Mouse (Mus musculus) forebrain, embryonic 10.5 days (tissue): ENCODE data around the gene Oprl1. TPM values are rescaled to one million over a fixed set of nuclear protein-coding genes. Genes with fewer than 3 reads are reported as not detected.
A peak's percentile ranks its signal among the peaks of the same experiment; 100 is the strongest.

Source experiments
- DNase-seq: peaks from one replicate; pipeline ENCODE4 v3.0.0-alpha.2; 2017; ENCODE audit warnings: low spot score; ENCODE audit errors: extremely low spot score
- H3K27ac ChIP-seq: fragments of 300-500 bp; sonication (generic); 2 replicates; pipeline ENCODE4 v1.5.1; 2016; ENCODE audit warnings: mild to moderate bottlenecking
- H3K27me3 ChIP-seq: fragments of 300-500 bp; sonication (generic); 2 replicates; pipeline ENCODE4 v1.6.1; 2016; ENCODE audit warnings: mild to moderate bottlenecking; ENCODE audit not compliant: poor library complexity, severe bottlenecking
- H3K36me3 ChIP-seq: fragments of 300-500 bp; sonication (generic); replicated peaks from 2 replicates; pipeline ENCODE4 v1.6.1; 2016; ENCODE audit warnings: mild to moderate bottlenecking, moderate library complexity
- H3K4me1 ChIP-seq: fragments of 300-500 bp; sonication (generic); 2 replicates; pipeline ENCODE4 v1.6.1; 2016
- H3K4me3 ChIP-seq: fragments of 300-500 bp; sonication (generic); 2 replicates; pipeline ENCODE4 v1.5.1; 2016; ENCODE audit warnings: mild to moderate bottlenecking, moderate library complexity
- H3K9me3 ChIP-seq: fragments of 300-500 bp; sonication (generic); 2 replicates; pipeline ENCODE4 v1.6.1; 2016; ENCODE audit warnings: mild to moderate bottlenecking, moderate library complexity
- WGBS: fragments of 180-500 bp; shearing (Covaris S2); methylation state at CpG from one replicate; pipeline ENCODE4 v1.1.7; 2016; 5-methylcytosine and 5-hydroxymethylcytosine counted together
- polyA plus RNA-seq: library from polyadenylated mRNA; unstranded; fragments of >200 nt; fragmentation: Nextera tagmentation; extraction: Ambion mirVana; gene quantifications from 2 replicates; pipeline ENCODE4 v1.2.1, GENCODE M21; 2016

Gene Oprl1
- polyA plus RNA-seq, result 4.5 and 5.2 TPM in 2 replicates

DNA sequence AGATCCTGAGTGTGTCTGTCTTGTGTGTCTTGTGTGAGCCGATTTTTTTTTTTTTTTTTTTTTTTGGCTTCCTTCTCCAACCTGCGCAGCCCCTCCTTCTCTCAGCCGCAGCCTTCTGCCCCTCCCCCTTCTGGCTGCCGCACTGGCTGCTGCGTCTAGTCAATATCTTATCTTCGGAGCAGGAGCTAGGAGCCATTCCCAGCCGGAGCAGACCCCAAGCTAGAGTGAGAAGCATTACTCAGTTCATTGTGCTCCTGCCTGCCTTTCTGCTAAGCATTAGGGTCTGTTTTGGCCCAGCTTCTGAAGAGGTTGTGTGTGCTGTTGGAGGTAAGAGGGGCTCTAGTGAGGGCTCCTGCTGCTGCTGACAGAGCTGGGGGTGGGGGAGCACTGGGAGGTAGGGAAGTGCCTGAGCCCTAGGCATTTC lies at the start of gene Oprl1:
Gene Oprl1 (plus strand): TSS at position 114 of the 424 bp plus-strand sequence.
- peak; percentile 41 for DNase-seq
- 3% methylated on average over 7 of the region's 7 CpGs for WGBS
- Histone ChIP-seq H3K27ac (peak within 1 kb of the TSS; percentile 82), H3K27me3 (no peaks in the 10 kb centered on the region), H3K9me3 (no peaks in the 10 kb centered on the region), H3K36me3 (peaks cover 3% of the 10 kb centered on the region; the same call in 1 of the 2 replicates), H3K4me1 (peaks cover 23% of the 10 kb centered on the region), H3K4me3 (peak within 1 kb of the TSS; percentile 44)

DNA sequence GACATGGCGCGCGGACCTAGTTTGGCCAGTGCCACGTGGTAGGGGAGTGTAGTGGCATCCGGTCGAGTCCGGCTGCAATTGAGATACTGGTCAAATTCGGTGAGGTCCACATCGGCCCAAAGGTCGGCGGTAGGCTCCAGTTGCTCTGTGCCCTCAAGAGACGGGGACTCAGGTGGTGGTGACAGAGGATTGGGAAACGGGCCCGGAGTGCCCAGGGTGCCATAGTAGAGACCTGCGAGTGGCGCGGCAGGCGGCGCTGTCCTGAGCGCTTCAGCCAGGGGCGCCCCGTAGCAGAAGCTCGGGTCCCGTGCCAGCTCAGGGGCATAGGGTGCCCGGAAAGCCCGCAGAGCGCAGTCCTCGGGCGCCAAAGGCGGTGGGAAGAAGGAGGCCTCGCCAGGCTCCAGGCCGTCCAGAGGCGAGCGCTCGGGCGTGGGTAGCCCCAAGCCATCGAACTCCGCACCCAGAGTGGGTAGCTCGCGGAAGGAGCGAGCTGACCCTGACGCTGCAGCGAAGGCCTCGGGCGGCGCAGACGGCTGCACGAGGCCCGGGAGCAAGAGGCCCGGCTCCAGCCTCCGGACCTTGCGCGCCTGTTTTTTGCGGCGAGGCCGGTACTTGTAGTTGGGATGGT lies 44.4 kb upstream of the Oprl1 start:
- 4% methylated on average over 56 of the region's 56 CpGs for WGBS
- Histone ChIP-seq H3K27me3 (peaks cover 85% of the 10 kb centered on the region), H3K36me3 (no peaks in the 10 kb centered on the region), H3K27ac (peak overlapping the region; percentile 54; the same call in 1 of the 2 replicates), H3K9me3 (no peaks in the 10 kb centered on the region), H3K4me3 (peak overlapping the region; percentile 50), H3K4me1 (peaks cover 37% of the 10 kb centered on the region)
- no peak for DNase-seq

DNA sequence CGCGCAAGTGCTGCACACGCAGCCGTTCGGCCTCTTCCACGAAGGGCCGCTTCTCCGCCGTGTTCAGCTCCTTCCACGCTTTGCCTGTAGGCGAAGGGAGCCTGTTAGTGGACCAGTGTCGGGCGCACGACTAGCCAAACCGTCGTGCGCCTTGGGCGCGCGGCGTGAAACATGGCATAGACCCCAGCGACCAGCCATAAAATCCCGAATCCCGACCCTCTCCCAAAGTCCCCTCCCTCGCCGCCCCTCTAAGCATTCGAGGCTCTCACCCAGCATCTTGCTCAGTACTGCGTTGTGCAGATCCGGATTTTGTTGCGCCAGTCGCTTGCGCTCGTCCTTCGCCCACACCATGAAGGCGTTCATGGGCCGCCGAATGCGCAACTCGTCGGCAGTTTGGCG lies 43.9 kb upstream of the Oprl1 start:
- 1% methylated on average over 41 of the region's 41 CpGs for WGBS
- Histone ChIP-seq H3K4me1 (peaks cover 43% of the 10 kb centered on the region), H3K27ac (peak overlapping the region; percentile 6; the same call in 1 of the 2 replicates), H3K36me3 (no peaks in the 10 kb centered on the region), H3K27me3 (peaks cover 85% of the 10 kb centered on the region), H3K4me3 (peak overlapping the region; percentile 50), H3K9me3 (no peaks in the 10 kb centered on the region)
- DNase-seq, result no peak

DNA sequence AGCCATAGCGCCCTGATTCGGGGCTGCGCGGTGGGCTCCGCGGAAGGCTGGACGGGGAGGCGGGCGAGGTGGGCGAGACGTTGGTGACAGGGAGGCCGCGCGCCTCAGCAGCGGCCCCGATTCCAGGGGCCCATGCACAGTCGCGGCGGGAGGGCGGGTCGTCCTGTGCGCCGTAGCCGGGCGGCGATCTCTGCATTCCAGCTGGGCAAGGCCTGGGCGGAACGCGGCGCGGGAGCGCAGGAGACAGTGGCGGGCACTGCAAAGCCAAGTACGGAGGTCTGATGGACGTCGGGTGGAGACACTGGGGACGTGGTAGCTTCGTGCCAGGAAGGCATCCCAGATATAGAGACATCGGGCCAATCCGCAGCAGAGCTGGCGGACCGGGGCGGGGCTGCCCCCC lies 43.5 kb upstream of the Oprl1 start, which contains the start of gene Sox18:
Gene Sox18 (minus strand): TSS at position 315 of the 400 bp plus-strand sequence.
- Histone ChIP-seq H3K27me3 (peaks cover 85% of the 10 kb centered on the region), H3K4me1 (peaks cover 47% of the 10 kb centered on the region), H3K27ac (peak within 1 kb of the TSS; percentile 54), H3K36me3 (no peaks in the 10 kb centered on the region), H3K9me3 (no peaks in the 10 kb centered on the region), H3K4me3 (peak within 1 kb of the TSS; percentile 50)
- WGBS, result under 1% methylated on average over 43 of the region's 43 CpGs
- peak; percentile 33 for DNase-seq

DNA sequence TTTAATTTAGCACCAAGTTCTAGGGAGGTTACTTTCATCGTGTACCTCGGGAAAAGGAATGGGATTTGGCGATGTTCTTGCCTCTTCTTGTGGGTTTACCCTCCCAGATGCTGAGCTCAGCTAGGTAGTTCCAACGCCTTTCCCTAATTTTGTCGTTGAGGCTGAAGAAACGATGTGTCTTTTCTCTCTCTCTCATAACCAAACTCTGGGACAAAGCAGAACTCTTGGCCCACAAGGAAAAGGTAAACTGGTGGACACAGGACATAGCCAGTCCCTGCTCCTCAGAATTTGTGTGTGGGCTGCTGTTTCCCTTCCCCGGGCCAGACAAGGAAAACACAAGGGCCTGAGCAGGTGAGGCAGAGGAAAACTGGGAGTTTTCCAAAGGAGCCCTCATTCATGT lies 42.8 kb upstream of the Oprl1 start:
- peaks cover 52% of the 10 kb centered on the region for H3K4me1 ChIP-seq
- no peaks in the 10 kb centered on the region for H3K9me3 ChIP-seq
- no peak for DNase-seq
- peaks cover 86% of the 10 kb centered on the region for H3K27me3 ChIP-seq
- H3K4me3 ChIP-seq, result peak overlapping the region; percentile 50; the same call in 1 of the 2 replicates
- no peaks in the 10 kb centered on the region for H3K36me3 ChIP-seq
- no peak overlapping the region for H3K27ac ChIP-seq
- 23% methylated on average over 7 of the region's 7 CpGs for WGBS

DNA sequence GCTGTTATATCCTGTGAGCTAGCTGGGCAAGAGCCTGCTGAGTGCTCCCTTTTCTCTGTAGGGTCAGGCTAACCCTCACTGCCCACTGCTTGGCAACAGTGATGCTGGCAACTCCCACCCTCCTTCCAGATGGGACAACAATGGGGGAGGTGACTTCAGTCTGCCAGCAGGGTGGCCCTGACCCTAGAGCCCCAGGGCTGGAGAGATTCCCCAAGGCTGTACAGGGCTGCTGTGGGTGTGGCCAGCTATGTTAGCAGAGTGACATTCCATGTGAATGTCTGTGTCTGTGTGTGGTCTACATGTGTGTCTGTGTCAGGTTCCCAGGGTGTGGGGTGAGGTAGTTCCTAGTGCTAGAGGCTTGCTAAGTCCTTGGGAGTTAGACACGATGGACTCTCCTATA lies 41.3 kb upstream of the Oprl1 start:
- H3K4me3 ChIP-seq, result no peak overlapping the region
- H3K36me3 ChIP-seq, result no peaks in the 10 kb centered on the region
- H3K27me3 ChIP-seq, result peaks cover 78% of the 10 kb centered on the region
- no peaks in the 10 kb centered on the region for H3K9me3 ChIP-seq
- 57% methylated on average over 1 of the region's 1 CpGs for WGBS
- H3K27ac ChIP-seq, result no peak overlapping the region
- DNase-seq, result no peak
- peaks cover 59% of the 10 kb centered on the region for H3K4me1 ChIP-seq

DNA sequence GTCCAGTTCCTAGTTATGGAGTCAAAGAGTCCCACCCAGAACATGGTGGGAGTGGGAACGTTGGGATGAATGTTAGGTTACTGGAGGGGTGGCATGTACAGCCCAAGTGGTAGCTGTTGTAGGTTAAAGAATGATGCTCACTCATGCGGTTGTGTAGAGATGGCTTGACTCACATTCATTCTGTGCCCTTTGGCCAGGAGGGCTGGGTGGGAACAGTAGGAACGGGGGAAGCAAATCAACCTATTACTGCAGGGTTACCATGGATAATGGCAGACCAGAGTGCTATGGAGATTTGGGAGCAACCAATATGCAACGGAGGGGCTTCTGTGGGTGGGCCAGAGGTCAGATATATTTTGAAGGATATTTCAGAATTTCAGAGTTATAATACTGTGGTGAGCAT lies 39.9 kb upstream of the Oprl1 start:
- Histone ChIP-seq H3K9me3 (no peaks in the 10 kb centered on the region), H3K4me1 (peaks cover 66% of the 10 kb centered on the region), H3K27ac (peak overlapping the region; percentile 79), H3K27me3 (peaks cover 63% of the 10 kb centered on the region), H3K36me3 (no peaks in the 10 kb centered on the region), H3K4me3 (no peak overlapping the region)
- no peak for DNase-seq
- 82% methylated on average over 4 of the region's 4 CpGs for WGBS

DNA sequence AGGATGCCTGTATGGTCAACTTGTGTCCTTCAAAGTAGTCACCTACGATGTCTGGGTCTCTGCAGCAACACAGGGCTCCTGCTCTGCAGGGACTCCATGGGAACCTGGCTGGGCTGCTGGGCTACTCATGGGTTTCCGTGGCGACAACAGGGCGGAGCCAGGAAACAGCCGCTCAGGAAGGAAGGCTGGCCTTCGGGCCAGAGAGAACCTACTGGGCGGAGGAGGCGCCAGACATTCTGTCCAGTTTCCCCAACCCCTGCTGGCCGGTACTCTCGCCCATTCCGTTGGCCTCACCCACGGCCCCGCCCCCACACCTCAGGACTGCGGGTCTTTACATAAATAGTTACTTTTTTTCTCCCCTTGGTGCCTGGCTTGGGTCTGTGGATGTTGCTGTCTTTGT lies 39.4 kb upstream of the Oprl1 start:
- Histone ChIP-seq H3K27me3 (peaks cover 58% of the 10 kb centered on the region), H3K27ac (peak overlapping the region; percentile 79), H3K4me1 (peaks cover 62% of the 10 kb centered on the region), H3K4me3 (peak overlapping the region; percentile 39), H3K9me3 (no peaks in the 10 kb centered on the region), H3K36me3 (no peaks in the 10 kb centered on the region)
- DNase-seq, result peak; percentile 63
- 3% methylated on average over 14 of the region's 14 CpGs for WGBS

DNA sequence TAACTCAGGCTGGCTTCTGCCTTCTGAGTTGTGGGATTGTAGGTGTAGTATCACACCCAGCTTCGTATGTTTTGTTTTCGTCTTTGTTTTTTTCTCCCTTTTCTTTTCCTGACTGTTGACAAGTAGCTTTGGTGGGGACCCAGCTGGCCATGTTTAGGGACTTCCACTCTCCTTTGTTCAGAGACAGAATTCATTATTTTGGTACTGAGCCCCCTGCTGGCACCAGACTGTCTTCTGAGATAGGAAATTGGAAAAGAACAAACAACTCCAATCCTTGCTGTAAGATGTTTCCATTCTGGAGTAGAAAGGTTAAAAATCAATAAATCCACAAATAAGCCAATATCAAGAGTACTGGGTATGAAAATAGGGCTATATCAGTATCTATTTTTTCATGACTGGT lies 38.4 kb upstream of the Oprl1 start:
- Histone ChIP-seq H3K4me1 (peaks cover 62% of the 10 kb centered on the region), H3K9me3 (no peaks in the 10 kb centered on the region), H3K4me3 (no peak overlapping the region), H3K27ac (peak overlapping the region; percentile 79; the same call in 1 of the 2 replicates), H3K36me3 (no peaks in the 10 kb centered on the region), H3K27me3 (peaks cover 54% of the 10 kb centered on the region)
- WGBS, result 39% methylated on average over 2 of the region's 2 CpGs
- DNase-seq, result no peak

DNA sequence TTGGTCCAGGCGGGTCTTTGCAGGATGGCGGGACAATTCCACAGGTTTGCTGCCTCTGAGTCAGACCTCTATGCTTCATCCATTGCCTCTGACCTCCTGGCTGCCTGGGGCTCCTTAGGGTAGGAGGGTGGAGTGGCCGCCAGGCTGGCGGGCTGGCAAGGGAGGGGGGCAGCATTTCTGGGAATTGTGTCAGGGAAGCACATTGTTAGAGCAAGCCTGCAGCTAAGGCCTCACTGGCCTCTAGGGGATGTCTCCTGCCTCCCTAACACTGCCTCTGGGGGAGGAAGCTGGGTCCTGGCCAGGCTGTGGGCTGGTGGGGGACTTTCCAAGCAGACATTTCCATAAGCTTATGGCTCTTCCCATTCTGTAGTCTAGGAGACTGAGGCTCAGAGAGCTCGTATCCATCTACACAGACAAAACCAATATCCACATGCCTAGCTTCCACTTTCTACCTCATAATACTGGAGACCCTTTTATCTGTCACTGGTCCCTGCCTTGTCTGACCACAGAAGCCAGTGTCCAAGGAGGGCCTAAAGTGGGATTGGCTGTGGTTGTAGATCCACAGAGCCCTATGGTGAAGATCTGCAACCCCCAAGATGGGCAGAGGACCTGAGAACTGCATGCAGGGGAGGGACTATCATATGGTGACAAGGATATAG lies 37.6 kb upstream of the Oprl1 start:
- Histone ChIP-seq H3K36me3 (no peaks in the 10 kb centered on the region), H3K9me3 (no peaks in the 10 kb centered on the region), H3K4me1 (peaks cover 61% of the 10 kb centered on the region), H3K4me3 (no peak overlapping the region), H3K27ac (0 out of 2 replicates have a peak overlapping the region, but pooled peaks have one; percentile 20), H3K27me3 (peaks cover 47% of the 10 kb centered on the region)
- 51% methylated on average over 5 of the region's 5 CpGs for WGBS
- no peak for DNase-seq

DNA sequence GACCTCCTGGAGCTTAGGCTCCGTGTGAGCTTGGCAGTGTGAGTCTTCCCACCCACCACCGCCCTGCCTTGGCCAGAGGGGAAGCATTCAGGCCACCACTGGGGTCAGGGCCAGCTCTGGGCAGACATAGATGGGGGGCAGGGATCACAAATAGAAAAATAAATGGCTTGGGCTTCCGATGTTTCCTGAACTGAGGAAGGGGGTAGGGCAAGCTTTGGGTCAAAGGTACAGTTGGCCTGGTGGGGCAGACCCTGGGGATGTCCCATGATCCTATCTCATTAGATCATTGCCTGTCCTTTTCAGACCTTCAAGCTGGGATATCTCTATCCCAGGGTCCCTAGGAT lies 37.1 kb upstream of the Oprl1 start:
- Histone ChIP-seq H3K27ac (no peak overlapping the region), H3K4me3 (no peak overlapping the region), H3K9me3 (no peaks in the 10 kb centered on the region), H3K4me1 (peaks cover 61% of the 10 kb centered on the region), H3K36me3 (no peaks in the 10 kb centered on the region), H3K27me3 (peaks cover 42% of the 10 kb centered on the region)
- DNase-seq, result no peak
- 53% methylated on average over 3 of the region's 3 CpGs for WGBS

DNA sequence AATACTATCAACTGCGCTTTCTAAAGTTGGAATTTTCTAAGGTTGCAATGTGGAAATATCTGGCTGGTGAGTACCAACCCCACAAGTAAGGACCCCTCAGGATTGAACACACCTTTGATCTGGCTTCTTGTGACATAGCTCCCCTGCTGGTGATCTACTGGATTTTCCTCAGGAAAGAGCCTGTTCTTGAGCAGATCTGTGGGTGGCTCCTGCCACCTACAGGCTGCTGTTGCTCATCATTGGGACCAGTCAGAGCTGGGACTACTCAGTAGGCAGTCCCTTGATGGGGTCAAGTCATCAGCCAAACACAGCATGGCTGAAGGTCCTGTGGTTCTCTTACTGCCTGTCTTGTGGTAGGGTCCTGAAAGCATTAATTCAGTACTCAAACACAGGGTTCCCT lies 36.0 kb upstream of the Oprl1 start:
- 42% methylated on average over 1 of the region's 1 CpGs for WGBS
- H3K27ac ChIP-seq, result no peak overlapping the region

More for the DNA sequence above, 36.0 kb upstream of the Oprl1 start:
- no peak overlapping the region for H3K4me3 ChIP-seq
- no peaks in the 10 kb centered on the region for H3K9me3 ChIP-seq
- H3K36me3 ChIP-seq, result no peaks in the 10 kb centered on the region
- peaks cover 31% of the 10 kb centered on the region for H3K27me3 ChIP-seq
- DNase-seq, result peak; percentile 62
- H3K4me1 ChIP-seq, result peaks cover 55% of the 10 kb centered on the region
